Mouse (Mus musculus): ENCODE data around the gene Rd3l.

- TF ChIP-seq MAFK (IDR thresholded peaks at IDR 0.05; ENCODE audit: borderline replicate concordance, low read depth, low read length) (no peak), GATA1 (IDR thresholded peaks at IDR 0.05; ENCODE audit: low read depth, low read length) (no peak), POLR2AphosphoS2 (IDR thresholded peaks at IDR 0.05; ENCODE audit: low read length) (no peak), E2F4 (IDR thresholded peaks at IDR 0.05; ENCODE audit: borderline replicate concordance, low read depth, low read length) (no peak), RCOR1 (IDR thresholded peaks at IDR 0.05; ENCODE audit: low read depth, low read length) (no peak), USF2 (IDR thresholded peaks at IDR 0.05; ENCODE audit: borderline replicate concordance in 1 of 2, insufficient read depth in 1 of 2, low read depth in 1 of 2, low read length in 2 of 2) (no peak), CTCF (IDR thresholded peaks at IDR 0.05 in 2 of 3, conservative IDR thresholded peaks at IDR 0.05 in 1 of 3; ENCODE audit: control insufficient read depth in 1 of 3, insufficient read depth in 1 of 3, low read depth in 2 of 3, low read length in 3 of 3, poor library complexity in 1 of 3, severe bottlenecking in 1 of 3) (no peak), POLR2A (IDR thresholded peaks at IDR 0.05; ENCODE audit: control insufficient read depth in 1 of 2, insufficient read depth in 1 of 2, low read depth in 1 of 2, low read length in 2 of 2, poor library complexity in 1 of 2) (no peak), MXI1 (IDR thresholded peaks at IDR 0.05; ENCODE audit: low read depth, low read length) (no peak), ETS1 (IDR thresholded peaks at IDR 0.05; ENCODE audit: low read depth, low read length) (no peak), ELF1 (IDR thresholded peaks at IDR 0.05; ENCODE audit: low read depth, low read length) (no peak), KAT2A (conservative IDR thresholded peaks at IDR 0.05; ENCODE audit: low read depth, low read length) (no peak)
Observed at GRCm38 (mm10) chr12:112012511-112013270, 31.6 kb upstream of the Rd3l start.
